Mouse (Mus musculus) right cerebral cortex, postnatal 25 days (tissue): ENCODE results near the gene Gorasp2.

ENCODE experiments used
- DNase-seq: peaks from one replicate; pipeline ENCODE4 v3.0.0; 2022

Gene Gorasp2

DNA sequence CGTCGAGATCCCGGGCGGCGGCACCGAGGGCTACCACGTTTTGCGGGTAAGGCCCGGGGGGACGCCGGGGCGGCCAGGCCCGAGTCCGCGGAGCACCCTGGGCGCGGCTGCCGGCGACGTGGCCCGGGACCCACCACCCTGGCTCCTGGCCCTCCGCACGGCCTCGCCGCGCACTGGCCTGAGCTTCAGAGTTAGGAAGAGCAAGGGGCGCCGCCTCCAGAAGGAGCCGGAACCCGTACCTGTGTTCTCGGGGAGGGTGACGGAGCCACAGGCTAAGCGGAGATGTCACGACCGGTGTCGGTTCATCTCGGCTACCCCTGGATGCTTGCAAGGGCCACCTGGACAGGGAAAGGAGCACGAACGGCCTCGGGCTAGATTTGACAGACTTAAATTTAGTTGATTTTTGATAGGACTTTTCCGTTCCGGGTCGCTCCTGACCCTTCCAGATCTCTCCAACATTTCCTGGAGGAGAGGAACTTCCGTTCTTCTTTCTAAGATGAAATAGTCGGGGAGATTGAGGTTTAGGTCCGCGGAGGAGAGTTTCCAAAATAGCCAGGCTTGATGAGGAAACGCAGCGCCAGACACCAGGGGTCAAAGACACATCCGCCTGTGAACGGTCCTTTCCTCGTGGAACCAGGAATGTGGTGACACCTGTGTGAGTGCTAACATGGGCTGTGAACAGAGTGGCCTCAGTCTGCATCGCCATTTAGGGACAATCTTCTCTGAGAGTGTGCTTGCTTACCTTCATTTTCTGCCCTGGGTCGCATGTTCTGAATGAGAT is 529 bp downstream of the Gorasp2 start, which contains the start of gene Gm26558:
TSS of gene Gm26558 (minus strand) at position 394 of the 781 bp plus-strand sequence.
- DNase-seq, result no peak

DNA sequence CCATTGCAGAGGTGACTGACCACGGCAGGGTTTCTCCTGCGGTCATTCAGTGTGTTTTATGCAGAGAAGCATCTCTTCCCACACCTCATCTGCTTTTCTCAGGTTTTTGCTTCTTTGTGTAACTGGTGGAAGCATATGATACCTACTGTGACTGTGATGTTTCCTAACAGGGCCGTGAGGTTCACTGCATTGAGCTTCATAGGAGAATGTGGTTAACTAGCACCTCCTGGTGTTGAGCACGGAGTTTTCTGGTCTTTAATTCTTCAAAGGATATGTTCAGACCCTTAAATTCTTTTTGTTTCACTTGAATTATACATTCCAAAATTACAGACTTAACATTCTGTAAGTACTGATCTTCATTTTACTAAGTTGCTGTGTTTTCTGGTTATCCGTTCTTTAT is 2.4 kb downstream of the Gorasp2 start:
- no peak for DNase-seq

DNA sequence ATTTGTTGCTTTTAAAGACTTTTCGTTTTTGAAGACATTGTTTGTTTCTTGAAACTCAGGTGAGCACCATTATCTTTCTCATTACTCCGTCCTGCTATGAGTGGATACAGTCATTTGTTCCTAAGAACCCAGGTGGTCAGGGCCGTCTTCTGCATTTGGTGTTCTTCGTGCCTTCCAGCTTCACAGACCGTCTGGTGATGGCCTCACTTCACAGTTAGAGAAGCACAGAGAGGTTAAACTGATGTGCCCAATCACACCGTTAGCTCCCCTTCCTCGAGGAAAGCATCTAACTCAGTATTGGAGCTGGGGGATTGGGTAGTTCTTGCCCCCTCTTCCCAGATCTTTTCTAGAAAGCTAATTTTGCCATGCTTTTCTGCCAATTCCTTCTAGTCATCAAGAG is 5.6 kb downstream of the Gorasp2 start:
- DNase-seq, result no peak

DNA sequence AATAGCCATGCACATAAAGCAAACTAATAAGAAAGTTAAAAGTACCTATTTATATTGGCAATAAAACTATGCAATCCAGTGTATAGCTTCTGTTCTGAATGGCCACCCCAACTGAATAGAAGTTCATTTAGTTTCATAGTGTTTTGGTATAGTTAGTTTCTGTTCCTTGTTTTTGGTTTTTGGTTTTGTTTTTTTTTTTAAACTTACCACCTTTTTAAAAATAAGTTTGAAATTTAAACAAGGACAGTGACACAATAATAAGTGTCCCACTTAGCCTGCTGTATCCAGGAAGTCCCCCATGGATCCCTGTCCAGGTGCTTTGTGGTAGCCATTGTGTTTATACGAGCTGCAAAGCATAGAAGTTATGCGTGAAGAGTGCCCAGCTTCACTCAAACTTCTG is 7.9 kb downstream of the Gorasp2 start:
- DNase-seq, result no peak

DNA sequence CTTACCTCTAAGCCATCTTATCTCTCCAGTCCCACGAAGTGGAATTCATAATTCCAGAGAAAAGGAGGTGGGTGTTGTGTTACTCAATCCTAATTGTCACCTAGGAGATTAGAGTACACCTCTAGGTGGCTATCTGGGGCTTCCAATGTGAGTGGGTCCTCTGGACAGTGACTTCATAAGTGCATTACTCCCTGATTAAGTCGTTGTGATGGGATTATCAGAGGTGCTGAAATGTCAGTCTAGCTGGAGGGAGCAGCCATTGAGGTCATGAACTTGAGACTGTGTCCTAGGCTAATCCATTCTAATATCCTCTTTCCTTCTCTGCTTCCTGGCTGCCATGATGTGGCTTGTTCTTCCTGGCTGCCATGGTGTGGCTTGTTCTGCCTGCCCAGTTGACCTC is 8.5 kb downstream of the Gorasp2 start:
- no peak for DNase-seq

DNA sequence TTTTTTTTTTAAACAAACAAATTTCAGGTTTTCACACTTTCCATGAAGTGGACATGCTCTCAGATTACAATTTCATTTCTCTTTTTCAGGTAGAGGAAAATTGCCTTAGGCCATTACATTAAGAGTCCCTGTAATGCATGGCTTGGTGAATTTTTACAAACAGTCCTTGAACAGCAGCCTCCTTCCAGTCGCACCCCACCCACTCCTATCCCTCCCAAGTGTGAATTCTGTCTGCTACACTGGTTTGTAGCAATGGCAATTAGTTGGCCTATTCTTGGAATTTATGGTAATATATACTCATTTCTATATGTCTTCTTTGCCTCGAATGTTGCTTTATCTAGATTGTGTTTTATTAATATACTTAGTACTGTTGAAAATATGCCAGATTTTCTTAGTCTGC is 11.1 kb downstream of the Gorasp2 start:
- DNase-seq, result no peak

DNA sequence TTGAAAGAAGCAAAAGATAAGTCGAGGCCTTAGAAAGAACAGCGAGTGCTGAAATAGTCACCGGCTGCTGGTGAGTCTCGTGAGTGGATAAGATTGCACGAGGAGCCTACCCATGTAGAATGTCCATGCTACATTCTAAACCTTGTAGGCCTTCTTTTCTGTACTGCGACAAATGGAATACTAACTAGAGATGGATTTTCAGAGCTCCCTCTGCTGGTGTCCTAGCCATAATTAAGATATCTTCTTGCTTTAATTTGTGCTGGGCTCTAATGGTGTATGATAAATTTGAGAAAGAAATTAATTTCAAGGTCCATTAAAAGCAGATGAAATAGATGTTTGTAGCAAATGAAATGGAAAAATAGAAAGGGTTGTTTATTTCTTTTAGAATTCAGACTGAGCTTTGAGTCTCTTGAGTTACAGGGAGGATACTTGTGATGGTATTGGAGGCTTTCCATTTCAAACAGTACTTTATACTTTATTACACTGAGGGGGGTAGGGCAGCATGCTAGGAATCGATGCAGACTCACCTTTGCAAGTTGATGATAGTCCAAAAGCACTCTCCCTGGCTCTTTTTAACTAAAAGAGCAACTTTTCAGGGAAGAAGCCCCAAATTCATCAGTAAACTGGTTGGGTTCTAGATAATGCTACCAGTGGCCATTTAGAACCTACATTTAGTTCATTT is 12.2 kb downstream of the Gorasp2 start:
- DNase-seq, result no peak

DNA sequence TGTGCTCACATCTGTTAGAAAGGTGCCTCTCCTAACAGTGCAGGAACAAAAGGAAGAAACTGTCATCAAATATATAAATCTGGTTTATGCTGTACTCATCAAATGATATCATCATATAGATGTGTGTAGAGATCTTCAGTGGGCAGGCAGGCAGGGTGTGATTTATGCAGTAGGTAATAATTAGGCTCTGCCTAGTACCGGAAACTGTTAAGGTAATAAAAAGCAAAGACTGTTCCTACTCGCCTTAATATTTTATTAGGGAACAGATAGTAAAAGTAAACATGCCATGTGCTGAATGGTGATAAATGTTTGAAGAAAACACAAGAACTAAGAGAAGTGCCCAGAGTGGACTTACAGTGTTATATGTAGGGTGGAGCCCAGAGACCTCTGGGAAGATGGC is 20.9 kb downstream of the Gorasp2 start:
- no peak for DNase-seq

DNA sequence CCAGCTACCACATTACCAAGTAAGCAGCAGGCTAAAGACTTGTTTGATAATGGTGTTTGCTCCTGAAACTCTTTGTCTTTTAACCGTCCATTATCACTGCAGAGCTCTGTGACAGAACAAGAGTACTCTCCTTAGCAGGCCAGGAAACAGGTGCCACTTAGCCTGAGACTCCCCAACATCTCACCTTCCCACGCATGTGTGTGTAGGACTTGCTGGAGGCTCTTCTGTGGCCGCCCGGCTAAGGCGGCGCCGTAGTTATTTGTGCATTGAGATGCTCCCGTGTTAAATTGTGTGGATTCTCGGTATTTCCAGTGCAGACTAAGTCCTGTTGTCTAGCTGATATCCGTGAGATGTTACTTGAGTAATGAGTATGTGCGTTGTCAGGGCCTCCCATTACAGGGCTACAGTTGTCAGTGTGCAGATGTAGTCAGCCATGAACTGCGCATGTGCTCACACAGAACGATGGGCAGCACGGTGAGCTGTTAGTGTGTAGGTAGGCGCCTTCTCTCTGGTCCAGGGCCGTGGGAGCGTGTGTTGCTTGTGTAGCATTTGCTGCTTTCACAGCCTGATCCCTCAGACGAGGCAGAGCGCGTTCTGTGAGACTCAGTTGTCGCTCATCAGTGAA is 27.2 kb downstream of the Gorasp2 start:
- DNase-seq, result peak; percentile 24

DNA sequence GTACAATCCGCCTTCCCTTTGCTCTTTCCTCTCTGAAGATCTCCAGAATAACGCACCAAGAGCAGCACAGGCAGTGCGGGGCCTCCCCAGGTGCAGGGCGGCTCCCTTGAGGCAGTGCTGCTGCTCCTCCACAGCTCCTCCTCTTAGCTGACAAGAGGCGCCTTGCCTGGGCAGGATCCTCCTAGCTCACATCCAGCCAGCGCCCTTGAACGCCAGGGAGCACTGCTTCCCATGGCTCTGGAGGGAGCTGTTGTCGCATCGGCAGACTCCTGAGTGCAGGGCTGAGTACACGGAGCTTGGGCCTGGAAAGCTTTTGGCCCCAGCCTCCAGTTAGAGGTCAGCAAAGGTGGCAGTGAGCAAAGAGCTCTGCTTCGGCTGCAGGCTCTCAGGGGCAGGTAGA is 28.8 kb downstream of the Gorasp2 start:
- DNase-seq, result no peak

DNA sequence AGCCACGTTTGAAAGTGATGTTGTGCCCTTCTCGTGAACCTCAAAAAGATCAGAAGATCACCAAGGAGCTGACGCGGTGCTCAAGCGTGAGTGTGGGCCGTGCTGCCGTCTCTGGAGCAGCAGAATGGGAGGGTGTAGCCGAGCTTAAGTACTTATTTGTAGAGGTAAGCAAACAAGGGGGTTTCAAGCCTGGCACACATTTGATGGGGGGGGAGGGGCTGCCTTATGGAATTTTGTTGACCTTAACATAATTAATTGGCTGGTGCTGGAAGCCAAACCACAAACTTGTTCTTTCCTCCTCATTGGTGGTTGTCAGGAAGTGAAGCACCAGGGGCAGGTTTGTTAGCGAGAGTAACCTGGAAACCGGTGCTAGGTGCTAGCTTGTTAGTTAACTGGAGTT is 34.3 kb downstream of the Gorasp2 start:
- DNase-seq, result no peak

DNA sequence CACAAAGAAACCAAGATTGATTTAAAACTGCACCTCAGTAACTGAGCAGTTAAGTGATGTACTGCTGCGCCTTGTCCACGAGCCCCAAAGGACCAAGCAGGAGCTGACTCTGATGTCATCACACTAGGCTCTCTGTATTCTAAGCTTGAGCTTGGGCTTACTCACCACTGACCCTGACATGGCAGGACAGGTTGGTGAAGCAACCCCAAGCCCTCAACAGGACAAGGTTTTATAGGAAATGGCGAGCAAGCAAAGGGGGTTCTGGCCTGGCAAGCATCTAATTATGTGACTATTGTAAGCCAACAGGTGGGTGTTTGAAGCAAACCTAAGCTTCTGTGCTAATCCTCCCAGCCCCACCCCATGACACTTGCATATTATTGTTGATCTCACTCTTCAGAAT is 39.5 kb downstream of the Gorasp2 start:
- no peak for DNase-seq

DNA sequence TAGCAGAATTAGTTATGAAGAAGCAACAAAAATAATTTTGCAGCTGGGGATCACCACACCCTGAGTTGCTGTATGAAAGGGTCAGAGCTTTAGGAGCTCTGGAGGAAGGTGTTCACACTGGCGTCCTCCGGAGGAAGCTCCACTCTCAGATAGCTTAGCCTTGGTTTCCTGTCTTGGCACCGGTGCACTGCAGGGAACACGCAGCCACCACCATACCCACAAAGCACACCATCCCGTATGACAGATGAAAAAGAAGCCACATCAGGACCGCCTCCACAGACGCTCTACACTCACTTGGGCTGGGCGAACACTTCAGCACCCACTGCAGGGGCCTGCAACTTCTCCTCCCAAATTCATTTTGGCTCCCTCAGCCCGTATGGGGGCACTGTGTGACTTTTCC is 40.2 kb downstream of the Gorasp2 start:
- DNase-seq, result no peak

DNA sequence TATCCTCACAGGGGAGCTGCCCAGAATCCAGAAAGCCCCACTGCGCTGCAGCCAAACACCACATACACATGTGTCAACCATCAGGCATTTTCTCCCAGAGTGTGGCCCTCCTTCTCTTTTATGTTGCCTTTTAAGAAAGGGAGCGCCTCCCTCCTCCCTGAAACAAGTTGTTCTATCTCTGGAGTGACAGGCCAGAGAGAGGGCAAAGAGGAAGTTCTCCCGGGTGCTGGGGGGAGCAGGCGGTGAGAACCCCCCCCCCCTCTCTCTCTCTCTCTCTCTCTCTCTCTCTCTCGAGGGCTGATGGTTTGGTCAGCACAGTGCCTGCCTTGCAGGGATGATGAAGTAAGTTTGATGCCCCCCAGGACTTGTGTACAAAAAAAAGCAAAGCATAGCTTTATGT is 41.0 kb downstream of the Gorasp2 start:
- no peak for DNase-seq

DNA sequence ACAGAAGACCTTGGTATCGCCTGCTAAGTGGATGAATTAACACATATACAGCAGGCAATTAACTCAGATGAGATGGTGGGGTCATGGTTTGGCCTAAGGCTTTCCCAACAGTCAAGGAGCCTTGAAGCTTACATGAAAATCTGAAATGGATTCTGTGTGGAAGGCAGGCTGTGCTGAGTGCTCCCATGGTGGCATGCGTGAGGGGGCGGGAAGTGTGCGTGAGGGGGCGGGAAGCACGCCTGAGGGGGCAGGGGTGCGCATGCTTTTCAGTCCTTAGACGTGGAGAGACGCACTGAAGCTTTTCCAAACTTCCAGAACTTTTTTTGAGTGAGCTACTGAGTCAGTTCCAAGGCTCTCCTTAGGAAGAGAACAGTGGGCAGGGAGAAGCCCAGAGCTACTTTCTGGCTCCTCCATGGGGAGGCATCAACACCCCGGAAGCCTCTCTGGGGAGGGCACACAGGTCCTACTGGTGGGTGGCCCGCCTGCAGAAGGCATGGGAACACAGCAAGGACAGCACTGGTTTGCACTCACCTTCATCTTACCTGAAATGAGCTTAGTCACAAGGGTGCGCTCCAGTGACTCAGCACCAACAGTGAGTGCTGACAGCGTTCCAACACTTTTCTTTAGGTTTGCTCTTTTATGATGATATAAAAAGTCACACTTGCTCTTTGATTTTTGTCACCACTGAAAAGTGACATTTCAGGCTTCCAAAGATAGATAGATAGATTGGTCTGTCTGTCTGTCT is 47.8 kb downstream of the Gorasp2 start:
- DNase-seq, result peak; percentile 28

DNA sequence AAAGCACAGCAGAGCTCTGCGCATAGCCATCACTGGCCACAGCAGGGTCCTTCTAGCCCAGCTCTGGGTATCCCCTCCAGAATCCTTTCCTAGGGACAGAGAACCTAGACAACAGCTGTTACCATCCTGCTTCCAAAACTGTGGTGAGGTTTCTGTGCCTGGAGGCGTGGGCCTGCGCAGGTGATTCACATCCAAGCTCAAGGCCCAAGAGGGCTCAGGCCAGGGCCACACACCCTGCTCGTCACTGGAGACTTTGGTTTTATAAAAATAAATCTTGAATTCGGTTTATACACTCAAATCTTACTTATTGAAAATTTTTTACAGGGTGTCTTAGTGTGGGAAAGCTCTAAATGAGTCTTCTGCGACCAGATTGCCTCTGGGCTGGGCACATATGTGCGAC is 48.9 kb downstream of the Gorasp2 start:
- no peak for DNase-seq

DNA sequence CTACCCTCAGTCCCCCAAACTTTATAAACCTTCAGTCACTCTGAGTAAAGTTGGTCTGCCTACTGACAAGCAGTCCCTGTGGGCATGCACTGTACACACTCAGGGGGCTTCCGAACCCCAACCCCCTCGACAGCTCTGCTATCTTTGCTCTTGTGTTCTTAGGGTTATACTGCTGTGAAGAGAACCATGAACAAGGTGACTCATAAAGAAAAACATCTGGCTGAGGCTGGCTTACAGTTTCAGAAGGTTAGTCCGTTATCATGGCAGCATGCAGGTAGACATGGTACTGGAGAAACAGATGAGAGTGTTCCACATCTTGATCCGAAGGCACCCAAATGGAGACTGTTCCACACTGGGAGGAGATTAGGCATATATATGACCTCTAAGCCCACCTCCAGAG is 49.5 kb downstream of the Gorasp2 start:
- no peak for DNase-seq

DNA sequence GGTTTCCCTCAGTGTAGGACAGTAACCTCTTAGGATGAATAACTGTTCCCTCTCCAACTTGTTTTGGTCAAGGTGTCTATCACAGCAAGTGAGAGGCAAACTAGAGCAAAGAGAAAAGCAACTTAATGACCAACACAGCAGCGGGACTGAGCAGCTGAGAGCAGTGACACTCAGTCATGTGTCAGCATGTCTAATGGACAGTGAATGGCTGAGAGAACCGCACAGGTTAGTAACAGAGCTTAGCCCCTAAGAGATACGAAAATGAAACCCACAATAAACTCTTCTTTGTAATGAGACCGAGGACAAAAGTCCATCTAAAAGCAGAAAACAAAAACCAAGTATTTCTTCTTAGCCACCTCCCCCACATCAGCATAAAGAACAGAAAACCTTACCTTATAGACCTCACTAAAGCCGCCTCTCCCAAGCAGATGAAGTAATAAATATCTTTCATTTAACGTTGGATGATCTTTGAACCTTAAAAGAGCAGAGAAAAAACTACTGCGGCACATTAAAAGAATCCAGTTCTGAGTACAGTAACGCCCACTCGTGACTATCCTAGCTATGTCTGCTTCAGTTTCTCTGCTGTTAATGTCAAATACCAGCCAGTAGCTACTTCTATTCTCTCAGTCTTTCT is 62.4 kb downstream of the Gorasp2 start:
- no peak for DNase-seq

DNA sequence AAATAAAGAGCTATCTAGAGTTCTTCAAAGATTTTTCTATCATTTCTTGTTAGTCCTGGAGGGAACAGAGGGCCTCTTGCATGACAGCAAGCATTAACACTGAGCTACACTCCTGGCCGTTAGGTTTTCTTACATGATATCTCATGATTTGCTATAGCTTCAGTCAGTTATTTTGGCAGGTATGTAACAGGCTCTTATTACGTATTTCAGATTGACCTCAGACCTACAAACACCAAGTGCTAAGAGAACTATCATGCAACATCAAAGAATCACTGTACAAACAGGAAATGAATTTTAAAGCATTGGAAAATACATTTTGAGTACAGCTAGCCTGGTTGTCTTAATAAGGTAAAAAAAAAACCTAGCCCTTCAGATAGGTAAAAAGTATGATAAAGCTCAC is 65.7 kb downstream of the Gorasp2 start:
- DNase-seq, result no peak

DNA sequence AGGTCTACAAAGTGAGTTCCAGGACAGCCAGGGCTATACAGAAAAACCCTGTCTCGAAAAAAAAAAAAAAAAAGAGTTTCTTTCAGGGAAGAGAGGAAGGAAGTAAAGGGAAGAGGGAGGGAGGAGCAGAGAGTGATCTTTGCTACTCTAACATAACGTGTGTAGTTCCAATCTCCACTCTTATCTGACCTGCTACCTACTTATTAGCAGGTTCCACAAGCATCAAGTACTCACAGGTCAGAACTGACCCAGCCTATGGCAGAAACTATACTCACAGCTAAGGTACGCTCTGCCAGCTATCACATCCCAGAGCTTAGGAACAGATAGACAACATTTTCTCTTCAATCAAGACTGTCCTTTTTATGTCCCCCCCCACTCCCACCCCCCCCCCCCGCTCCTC is 74.2 kb downstream of the Gorasp2 start:
- DNase-seq, result no peak

DNA sequence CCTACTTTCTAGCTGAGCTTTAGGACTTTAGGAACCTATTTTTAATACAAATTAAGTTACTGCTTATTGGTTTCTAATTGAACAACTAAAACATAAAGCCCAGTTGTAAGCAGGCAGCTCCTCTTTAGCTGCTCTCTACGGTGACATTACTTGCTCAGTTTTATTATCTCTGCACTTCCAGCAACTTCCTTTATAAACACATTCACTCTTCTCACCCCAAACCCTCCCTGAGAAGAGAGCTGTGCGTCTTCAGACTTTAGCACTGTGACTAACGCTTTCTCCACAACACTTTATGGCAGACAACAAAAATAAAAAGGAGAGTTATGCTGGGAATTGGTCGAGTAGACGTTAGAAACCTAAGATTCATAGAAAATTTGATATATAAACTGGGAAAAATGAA is 74.6 kb downstream of the Gorasp2 start:
- DNase-seq, result no peak

DNA sequence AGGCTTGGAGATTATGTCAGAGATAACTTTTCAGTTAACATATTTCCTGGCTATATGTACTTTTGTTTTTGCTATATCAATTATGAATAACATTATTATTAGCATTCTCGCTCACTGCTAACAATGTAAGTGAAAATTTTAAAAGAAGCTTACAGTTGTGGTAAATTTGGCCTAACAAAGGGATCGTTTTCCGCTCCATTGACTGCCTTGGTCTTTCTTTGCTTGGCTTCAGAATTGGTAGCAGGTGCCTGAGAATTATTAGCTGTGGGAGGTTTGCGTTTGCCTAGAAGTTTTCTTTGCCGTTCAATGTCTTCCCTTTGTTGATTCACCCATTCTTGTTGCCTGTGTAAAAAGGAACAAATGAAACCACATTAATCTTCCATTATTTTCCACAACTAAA is 80.5 kb downstream of the Gorasp2 start:
- no peak for DNase-seq

DNA sequence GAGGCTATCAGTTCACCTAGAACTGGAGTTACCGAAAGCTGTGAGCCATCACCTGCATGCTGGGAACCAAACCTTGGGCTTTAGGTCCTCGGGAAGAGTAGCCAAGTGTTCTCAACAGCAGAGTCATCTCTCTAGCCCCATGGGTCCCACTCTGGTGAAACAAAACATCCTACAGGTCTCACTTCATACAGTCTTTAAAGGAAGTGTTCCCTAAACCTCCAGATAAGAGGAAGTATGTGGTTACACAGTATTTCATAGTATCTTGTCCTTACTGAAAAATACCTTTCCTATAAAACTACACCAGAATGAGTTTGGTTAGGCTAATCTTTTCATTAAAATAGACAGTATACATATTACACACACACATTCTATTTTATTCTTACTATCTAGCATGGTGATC is 81.2 kb downstream of the Gorasp2 start:
- DNase-seq, result no peak
